Mouse (Mus musculus): ENCODE measurements around the gene Cntn5.

The Cntn5 gene

DNA sequence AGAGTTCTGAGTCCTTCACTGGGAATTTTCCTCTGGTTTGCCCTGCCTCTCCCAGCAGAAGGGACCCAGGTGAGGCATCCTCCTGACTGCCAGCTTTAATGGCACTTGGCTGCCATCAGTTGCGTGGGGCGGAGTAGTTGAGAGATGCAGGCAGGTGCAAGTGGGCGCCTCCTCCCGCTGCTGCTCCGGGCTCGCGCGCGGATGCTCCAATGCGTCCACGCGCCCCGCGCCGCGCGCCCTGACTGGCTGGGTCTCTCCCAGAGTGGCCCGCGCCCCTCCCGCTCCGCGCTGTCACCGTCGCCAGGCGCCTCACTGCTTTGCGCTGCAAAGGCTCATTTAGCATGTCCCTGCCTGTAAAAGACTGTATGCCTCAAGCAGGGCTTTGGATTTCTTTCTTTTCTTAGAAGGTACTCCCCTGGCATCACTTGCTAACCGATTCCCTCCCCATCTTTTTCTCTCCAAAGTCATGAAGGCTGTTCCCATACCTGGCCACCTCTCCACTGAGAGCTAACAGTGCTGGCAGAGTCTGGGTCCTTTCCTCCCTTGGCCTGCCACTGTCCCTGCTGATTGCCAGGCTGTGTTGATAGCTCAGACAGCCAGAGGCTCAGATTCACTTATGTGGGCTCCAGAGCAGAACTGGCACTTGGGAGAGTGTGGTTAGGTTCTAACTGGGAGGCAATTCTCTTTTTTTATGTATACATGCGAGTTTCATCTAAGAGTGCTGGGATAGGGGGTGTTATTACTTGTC lies at the start of gene Cntn5:
TSS of gene Cntn5 (minus strand) at position 160 of the 748 bp plus-strand sequence.
- DNase-seq: peak; percentile 30 to 38

DNA sequence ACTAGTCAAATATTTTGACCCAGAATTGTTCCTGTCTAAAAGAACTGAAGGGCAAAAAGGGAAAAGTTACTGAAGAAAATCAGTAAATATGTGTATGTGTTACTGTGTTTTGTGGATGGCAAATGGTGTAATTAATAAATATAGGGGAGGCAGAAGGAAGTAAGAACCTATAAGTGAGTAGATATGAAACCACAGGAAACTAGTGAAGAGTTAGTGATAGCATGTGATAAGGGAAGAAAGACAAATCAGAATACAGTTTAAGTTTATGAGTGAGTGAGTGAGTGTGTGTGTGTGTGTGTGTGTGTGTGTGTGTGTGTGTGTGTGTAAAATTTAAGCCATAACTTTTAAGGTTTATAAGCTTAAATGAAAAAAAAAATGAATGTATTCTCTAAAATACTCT lies 45.9 kb upstream of the Cntn5 start:
- no peak for DNase-seq

DNA sequence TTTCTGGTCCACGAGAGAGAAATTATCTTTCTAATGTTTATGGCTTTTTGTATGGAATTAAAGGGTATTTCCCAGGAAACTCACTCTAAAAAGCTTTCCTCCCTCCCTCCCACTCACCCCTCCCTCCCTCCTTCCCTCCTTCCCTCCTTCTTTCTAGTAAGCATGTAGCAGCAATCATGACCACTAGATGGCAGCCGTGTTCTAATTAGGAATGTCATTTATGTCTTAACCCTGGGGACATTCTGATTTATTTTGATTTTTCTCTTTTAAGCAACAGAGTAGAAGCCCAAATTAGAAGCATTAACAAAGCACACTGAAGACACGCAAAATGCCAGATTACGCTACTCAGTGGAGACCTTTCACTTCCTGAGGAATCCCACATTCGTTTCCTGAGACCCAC lies 5.0 kb upstream of the Cntn5 start:
- DNase-seq: peak; percentile 77

DNA sequence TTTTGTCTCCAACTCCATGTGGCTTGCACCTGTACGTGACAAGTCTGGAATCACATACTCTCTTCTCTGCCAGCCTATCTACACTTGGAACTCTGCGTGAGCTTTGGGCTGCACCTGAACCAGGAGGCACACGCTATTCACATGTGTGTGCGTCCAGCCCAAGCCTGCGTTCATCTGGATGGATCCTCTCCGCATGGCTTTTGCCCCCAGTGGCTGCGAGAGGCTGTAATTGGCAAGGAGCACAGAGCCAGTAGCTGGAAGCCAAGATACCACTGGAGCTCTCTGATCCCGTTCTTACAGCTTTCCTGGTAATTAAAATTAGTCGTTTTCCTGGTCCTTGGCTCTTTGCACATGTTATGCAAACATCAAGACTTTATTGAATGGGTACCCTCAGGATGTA lies 1.1 kb upstream of the Cntn5 start:
- peak; percentile 2 for DNase-seq

- no peak for DNase-seq
Observed at GRCm38 (mm10) chr9:10879758-10880157, 24.8 kb downstream of the Cntn5 start.

DNA sequence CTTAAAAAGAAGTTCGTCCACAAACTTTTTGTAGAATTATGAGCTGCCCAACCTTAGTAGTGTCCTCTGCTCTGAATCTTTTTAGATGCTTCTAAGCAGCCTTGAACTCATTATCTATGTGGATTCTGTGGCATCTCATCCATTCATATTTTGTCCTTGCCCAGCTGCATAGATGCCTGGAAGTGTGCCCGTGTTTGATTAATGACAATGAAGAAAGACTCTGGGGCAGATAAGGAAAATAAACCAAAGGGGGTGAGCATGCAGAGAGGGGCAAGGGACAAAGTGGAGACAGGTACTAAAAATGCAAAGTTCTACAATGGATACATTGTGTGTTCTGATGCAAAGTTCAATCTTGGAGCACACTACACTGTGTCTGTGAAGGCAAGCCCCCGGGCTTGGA lies 30.7 kb downstream of the Cntn5 start:
- no peak for DNase-seq

GRCm38 (mm10) chr9:10856204-10856892 lies 48.2 kb downstream of the Cntn5 start:
- no peak for DNase-seq

- DNase-seq: no peak
Observed at GRCm38 (mm10) chr9:10816711-10817110, 87.9 kb downstream of the Cntn5 start.

DNA sequence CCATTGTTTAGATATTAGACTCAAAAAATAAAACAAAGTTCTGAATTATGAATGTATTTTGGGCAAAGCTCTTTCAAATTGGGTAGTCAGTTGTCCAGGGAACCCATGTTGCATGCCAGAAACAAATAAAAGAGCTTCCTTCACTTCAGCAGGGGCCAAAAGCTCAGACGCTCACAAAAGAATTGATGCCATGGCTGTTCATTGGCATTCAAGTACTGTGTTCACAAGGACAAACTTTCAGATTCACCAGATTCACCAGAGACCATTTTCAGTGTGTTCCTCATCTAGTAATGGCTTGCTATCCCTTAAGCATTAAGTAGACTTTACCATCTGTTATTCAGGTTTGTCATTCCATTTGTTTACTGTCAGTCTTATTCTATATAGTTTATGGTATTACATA lies 107.4 kb downstream of the Cntn5 start:
- no peak for DNase-seq

DNA sequence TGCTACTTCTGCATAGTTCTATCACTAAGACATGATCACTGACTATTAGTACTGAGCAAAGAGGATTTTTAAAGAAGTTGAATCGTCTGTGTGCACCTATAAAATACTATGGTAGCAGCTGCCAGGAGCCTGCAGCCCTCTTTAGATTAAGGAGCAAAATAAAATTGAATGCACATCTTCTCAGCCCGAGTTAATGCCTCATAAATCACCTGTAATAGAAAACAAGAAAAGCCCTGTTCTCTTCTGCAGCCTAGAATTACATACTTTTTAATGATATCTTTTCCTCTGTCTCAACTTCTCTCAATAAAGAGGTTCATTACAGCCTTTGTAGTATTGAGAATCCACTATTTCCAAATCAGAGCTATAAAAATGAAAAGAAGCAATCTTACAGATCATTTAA lies 109.5 kb downstream of the Cntn5 start:
- DNase-seq: no peak

DNA sequence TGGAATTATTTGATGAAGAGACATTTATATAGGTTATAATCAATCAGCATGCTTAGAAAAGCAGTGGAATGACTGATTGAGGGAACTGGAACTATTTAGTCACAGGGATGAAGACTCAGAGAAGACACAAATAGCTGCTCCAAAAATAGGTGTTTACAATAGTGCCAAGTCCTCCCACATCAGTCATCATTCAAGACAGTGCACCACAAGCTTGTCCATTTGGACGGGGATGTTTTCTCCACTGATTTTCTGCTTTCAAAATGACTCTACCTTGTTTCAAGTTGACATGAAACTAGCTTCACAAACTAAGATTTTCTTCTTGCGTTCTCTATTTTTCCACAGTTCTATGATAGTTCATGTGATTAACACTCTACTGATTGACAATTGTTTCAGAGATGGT lies 172.7 kb downstream of the Cntn5 start:
- no peak for DNase-seq

DNA sequence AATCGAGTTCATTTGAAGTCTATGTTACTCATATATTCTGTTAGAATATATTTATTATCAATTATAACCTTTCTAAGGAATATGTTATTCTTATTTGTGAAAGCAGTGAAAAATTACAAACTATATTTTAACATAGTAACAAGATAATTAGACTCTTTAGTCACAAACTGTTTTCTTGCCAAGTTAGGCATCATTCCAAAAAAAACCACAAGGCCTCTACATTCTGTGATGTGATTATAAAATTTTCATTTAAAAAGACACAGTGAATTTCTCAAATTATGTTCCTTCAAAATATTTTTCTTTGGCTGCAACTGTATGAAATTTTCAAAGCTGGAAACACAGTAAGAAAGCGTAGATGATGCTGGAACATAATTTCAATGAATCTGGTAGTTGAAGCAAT lies 180.4 kb downstream of the Cntn5 start:
- no peak for DNase-seq

DNA sequence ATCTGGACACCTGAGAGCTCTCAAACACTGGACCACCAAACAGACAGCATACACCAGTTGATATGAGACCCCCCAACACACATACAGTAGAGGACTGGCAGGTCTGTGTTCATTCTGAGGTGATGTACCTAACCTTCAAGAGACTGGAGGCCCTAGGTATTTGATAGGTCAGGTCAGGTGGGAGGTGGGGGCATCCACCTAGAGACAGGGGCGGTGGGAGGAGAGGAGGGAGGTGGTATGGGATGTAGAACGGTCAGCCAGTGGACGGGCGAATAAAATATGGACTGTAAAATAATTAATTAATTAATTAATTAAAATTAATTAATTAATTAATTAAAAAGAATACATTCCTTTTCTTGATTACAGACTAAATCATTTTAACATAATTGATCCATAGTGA lies 182.5 kb downstream of the Cntn5 start:
- DNase-seq: no peak

GRCm38 (mm10) chr9:10718986-10719385 lies 185.6 kb downstream of the Cntn5 start:
- no peak for DNase-seq

DNA sequence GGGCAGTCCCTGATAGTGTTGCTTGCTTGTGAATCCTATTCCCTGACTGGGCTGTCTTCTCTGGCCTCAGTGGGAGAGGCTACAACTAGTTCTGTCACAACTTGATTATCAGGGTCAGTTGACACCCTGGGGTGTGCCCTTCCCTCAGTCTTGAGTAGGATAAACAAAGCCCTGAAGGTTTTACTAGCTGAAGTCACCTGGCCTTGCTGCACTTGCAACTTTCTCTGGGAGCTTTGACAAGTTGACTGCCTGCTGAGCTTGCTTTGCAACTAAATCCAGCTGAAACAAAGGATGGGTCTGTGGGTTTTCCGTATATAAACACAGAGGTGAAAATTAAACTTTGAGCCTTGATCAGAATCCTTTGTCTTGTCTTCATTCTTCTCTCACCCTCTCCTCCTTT lies 190.9 kb downstream of the Cntn5 start:
- DNase-seq: no peak

GRCm38 (mm10) chr9:10681646-10682045 lies 222.9 kb downstream of the Cntn5 start:
- no peak for DNase-seq

- DNase-seq: no peak
Observed at GRCm38 (mm10) chr9:10681181-10681580, 223.4 kb downstream of the Cntn5 start.

DNA sequence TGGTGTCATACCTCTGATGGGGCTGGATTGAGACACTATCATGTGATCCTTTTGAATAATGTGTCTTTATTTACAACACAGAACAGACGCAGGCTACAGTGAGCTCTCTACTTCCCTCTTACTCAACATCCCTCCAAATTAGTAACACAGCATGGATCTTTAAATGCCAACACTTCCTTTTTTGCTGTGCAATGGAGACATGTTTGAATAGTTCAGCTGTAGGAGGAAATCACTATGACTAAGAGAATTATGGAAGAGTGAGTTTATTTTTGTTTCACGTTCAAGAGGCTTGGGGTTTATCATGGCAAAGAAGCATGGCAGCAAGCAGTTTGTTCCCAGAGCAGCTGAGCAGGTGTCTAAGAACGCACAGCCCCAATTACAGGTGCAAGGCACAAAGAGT lies 235.9 kb downstream of the Cntn5 start:
- no peak for DNase-seq

GRCm38 (mm10) chr9:10667438-10667837 lies 237.1 kb downstream of the Cntn5 start:
- no peak for DNase-seq

DNA sequence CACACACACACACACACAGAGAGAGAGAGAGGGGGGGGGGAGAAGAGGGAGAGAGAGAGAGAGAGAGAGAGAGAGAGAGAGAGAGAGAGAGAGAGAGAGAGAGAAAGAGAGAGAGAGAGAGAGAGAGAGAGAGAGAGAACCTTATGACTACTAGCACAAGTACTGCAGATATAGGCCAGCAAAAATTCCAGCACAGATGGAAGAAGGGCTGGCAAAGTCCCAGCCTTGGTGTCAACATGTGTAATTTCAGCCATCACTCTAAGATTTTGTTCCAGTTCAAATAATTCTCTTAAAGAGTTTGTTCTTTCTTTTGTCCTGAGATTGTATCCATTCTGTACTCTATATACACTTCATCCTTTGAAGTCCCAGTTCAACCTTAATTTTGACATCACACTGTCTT lies 238.8 kb downstream of the Cntn5 start:
- DNase-seq: no peak

DNA sequence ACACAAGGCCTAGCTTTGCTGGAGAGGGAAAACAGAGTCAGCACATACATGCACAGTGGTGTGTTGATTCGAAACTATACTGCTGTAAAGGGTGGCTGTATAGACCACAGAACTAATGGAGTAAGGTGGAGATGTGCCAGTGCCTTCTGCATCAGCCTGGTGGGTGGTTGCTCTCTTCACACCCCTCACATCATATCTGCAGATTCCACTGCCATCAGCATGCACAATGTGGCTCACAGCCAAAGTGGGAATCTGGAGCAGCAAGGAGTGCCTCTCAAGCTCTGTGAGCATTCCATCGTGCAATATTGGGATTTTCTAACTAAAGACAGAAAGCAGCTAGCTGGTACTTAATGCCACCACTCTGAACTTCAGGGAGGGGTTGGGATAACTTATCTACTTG lies 241.5 kb downstream of the Cntn5 start:
- no peak for DNase-seq

GRCm38 (mm10) chr9:10659478-10659877 lies 245.1 kb downstream of the Cntn5 start:
- no peak for DNase-seq

DNA sequence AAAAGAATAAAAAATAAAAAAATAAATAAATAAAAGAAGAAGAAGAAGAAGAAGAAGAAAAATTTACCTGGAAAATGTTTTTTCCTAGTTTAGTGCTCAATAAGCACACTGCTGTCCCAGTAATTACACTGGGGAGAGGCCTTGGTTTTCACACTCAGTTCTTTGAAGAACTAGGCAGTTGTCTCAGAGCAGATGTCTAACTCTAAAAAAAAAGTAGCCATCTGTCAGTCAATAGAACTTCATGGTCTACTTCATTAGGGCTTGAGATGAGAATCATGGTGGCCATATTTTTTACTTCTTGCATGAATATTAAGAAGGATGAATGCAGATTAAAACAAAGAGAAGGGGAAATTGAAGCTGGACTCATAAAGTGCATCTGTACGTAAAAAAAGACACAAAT lies 246.5 kb downstream of the Cntn5 start:
- DNase-seq: no peak

GRCm38 (mm10) chr9:10657144-10657748 lies 247.3 kb downstream of the Cntn5 start:
- DNase-seq: no peak

Data from kidney, postnatal 4 days (tissue).